Mouse (Mus musculus) embryo, embryonic 10.5 days (tissue): ENCODE data around the gene Hcrtr1.

Source experiments
- DNase-seq: peaks from one replicate; pipeline ENCODE4 v3.0.0-alpha.2; 2015; ENCODE audit warnings: low spot score

Hcrtr1 gene

DNA sequence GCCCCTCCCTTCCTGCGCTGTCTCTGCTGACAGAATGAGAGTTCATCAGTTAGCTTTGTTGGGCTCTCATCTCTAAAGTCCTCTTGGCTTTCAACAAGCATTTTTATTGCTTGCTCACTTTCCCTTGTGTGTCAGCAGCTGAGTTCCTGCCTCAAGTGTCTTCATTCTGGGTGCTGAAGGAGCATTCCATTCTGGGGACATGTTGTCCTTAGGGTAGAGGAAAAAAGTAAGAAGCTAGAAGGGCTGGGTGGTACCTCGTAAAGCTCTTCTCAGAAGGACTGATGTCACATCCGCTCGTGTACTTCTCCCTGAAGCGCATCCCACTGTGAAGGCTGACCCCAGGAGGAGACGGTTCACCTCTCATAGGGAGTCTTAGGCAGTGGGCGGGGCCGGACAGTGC, 17.6 kb downstream of the Hcrtr1 start:
- DNase-seq: no peak

DNA sequence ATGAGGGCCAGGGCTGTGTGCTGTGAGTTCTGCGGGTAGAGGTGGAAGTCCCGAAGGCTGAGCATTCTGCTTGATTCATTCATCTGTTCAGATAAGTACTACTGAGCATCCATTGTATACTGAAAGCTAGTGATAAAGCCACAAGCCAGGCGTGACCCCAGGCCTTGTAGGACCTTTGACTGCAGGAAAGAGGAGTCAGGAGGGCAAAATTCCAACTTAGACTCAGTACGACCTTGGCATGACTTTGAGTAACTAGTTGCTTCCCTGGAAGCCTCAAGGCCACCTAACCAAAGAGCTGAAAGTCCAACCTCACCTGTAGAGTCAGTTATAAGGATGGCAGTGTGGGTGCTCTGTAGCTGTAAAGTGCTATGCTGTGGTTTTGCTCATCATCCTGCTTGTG, 18.4 kb downstream of the Hcrtr1 start:
- DNase-seq: no peak

DNA sequence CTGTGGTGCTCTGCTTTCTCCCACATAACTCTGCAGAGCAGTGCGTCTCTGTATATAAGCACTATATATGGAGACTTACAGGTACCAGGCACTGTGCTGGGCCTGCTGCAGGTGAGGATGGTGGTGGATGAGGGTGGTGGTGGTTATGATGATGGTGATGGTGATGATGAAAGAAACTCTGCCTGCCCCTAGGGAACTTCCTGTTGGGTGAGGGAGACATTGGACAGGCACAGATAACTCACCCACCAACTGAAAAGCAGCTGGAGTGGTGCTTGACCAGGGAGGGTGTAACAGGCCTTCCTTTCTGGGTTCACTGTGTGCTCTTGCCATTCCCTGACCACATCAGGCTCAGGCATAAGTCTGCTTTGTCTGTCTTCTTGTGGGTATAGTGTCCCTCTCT, 26.4 kb downstream of the Hcrtr1 start:
- no peak for DNase-seq

DNA sequence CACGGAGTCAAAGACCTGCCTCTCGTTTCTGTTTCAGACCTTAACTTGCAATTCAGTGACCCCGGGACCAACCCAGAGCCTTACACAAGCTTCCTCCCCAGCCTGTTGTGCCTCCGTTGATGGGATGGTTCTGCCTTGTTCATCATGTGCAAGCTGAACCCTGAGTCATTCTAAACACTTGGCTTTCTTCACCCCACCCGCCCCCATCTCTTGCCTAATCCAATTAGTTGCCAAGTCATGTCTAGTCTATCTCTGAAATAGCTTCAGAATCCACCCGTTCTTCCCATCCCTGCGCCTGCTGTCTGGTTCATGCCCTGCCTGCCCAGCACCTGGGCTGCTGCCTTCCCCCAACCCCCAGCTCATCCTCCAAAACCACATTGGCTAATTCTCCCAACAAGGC, 26.9 kb downstream of the Hcrtr1 start:
- DNase-seq: no peak

DNA sequence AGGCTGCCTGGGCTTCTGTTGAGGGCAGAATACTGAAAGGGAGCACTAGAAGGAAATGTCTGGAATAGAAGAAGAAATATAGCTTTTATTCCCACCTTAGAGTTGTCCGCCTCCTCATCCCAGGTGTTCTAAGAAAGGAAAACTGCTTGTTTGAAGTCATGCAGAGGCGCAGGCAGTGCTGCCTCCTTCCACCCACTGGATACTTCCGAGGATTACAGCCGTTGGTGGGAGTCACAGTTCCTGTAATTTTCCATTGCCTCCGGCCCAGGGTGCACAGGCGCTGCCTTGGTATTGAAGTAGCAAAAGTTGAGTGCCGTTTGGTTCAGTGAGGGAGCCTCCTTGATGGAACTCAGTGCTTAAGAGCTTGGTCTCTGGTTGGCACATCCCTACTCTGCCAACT, 29.1 kb downstream of the Hcrtr1 start:
- no peak for DNase-seq

DNA sequence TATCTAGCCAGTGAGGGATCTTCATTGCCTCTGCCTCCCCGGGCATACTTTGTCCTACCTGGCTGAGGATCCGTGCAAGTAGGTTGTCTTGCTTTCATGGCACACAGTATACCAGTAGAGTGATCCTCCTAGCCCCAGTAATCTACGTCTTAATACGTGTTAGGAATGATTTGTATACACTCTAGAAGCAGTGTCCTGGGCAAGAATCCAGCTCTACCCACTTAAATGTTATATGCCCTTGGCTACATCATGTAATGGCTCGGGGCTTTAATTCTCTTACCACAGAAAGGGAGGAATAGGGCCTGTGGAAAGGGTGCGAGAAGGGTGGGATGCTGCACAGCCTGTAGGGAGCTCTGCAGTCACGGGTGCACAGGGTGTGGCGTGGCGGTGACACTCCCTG, 29.5 kb downstream of the Hcrtr1 start:
- no peak for DNase-seq

DNA sequence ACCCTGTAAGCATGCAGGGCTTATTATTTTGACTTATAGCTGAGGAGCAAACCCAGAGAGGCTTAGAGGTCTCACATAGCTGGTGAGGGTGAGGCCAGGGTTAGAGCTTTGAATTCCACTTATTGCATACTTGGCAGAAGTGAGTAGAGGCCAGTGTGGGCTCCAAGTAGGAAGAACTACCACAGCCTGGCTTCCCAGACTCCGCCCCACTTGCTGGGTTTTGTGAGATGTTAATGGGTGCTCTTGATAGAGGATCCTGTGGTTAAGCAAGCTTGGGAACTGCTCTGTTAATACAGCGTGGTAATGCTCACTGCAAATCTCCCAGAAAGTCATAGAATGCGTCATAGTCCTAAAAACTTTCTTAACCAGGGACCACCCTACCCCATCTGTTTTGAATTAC, 30.2 kb downstream of the Hcrtr1 start:
- no peak for DNase-seq

DNA sequence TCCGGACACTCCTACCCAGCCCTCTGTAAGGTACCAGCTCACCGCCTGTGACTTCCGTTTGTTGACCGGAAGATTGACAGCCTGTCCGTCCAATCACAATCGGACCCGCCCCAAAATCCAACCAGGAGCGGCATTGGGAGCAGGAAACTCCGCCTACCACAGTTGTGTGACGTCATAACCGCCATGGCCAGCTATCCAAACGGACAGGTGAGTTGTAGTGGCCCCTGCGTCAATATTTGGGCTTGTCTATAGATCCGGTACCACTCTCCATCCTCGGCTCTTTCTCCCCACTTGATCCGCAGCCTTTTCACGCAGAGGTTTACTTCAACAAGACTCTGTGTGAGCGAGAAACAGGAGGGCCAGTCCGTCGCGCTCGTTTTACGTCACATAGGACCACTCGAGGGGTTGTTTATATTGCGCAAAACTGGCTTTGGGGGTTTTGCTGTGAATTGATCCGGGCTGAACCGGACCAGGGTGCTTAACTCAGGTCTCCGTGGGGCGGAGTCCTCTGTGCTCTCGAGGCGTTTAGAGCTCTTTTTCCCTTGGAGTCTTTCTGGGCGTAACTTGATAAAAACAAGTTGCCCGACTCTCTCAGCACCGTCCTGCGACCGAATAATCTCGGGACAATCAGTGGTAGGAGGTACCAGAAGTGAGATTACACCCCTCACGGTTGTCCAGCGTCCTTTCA, 31.6 kb downstream of the Hcrtr1 start:
- DNase-seq: peak; percentile 100

DNA sequence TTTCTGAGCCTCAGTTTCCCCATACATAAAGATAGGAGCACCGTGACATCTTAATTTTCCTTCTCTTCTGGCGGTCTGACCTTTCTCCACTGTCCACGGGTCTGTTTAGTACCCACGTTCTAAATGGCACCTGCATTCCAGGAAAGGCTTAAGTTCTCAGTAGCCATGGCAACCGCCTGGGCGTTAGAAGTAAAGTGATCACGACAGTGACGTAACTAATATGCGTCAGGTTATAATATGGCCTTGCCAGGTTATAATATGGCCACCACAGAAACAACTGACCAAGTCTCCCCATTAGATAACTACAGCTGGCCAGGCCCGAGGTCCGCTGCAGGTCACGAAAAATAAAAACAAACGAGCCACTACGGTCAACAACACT, 32.1 kb downstream of the Hcrtr1 start:
- DNase-seq: no peak

DNA sequence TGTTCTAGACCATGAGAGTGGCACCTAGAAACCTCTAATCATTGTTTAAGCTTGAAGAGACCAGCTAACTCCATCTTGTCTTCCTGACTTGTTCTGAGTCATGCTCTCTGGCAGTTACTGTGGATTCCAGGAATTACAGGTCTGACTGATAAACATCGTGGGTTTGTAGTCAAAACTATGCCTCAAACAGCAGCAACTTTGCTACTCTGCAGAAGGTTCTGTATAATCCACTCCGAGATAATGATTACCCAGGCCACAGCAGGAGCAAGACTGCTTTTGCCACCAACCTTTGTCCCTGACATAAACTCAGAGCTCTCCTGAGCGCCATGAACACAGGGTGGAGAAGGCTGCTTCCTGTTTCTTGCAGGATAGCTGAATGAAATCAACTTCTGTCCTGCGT, 34.6 kb downstream of the Hcrtr1 start:
- DNase-seq: no peak

DNA sequence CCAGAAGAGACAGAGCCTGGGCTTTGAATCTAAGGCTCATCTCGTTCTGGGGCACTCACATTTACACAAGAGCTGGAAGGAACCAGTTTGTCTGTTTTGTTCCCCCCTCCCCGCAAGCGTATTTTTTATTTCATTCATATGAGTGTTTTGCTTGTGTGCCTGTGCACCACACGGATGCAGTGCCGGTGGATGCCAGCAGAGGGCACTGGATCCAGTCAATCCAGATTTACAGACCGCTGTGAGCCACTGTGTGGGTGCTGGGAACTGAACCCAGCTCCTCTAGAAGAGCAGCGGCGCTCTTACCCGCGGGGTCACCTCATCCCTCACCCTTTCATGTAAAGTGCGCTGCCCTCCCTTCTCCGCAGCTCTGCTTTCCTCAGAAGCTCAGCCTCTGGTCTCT, 35.5 kb downstream of the Hcrtr1 start:
- no peak for DNase-seq

DNA sequence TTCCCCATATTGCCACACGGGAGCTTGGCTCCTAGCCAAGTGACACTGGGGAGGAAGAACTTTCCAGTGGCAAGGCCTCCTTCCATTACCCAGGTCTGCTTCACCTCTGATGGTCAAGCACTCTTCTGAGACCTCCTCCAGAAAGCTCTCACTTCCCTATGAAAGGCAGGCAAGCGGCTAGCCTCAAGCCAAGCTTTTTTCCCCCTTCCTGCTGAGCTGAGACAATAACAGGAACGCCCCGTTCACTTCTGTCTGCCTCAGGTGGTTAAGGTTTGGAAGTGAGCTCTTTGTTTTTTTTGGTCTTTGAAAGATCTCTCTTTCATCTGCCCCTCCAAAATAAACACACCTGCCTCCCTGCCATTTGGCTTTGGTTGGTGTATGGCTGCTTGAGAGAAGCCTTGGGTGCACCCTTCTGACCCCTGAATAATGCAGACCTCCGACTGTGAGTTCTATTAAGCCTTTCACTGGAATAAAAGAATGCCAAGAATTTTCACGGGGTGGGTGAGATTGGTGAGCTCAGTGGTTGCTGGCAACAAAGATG, 37.0 kb downstream of the Hcrtr1 start, which contains the start of gene Pef1:
TSS of gene Pef1 (plus strand) at position 448 of the 541 bp plus-strand sequence.
- peak; percentile 29 for DNase-seq

DNA sequence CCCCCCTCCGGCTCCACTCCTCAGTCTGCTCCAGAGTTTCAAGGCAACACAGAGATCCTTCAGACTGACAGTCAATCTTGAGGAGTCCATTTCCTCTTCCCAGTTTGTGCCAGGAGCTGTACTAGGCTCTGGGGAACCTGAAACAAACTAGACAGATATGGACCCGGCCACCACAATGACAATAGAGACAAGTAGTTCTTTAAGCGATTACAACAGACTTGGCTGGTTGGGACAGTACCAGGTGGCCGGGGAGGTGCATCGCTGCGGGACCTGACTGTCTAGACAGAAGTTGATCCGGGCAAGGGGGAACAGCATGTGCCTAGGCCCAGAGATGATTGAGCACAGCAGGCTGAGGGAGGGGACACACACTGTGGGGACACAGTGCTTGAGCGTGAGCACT, 38.0 kb downstream of the Hcrtr1 start:
- DNase-seq: peak; percentile 17

DNA sequence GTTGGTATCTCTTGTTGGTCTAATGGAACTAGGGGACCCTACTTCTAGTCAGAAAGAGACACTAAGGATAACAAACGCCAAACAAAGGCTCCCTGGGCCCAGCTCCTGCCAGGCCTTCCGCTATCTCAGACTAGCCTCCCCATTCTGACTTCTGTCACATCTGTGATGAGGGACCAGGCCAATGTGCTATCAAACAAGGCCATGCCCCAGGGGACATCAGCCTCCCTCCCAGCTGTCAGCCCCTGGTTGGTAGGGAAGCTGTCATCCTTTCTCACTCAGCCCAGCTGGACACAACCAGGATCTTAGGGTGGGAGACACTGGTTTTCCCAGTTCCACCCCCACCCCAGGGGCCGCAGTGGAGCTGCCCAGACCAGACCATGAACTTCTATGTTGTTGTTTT, 44.0 kb downstream of the Hcrtr1 start:
- DNase-seq: no peak

DNA sequence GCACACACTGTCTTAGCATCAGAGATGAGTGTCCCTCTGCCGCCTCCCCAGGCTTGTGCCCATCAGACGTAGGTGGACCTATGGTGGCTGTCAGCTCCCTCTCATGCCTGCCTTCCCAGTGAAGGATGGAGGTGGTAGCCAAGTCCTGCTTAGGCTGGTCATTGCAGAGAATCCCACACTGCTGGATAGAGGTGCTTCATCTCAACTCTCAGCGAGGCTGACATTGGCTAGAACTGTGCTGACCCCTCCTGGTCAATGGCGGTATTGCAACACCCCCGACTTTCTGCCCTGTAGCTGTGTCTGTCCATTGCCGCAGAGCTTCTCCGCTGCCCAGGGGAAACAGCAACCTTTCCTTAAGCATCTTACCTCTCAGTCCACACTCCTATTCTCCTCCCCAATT, 51.9 kb downstream of the Hcrtr1 start:
- peak; percentile 95 for DNase-seq

DNA sequence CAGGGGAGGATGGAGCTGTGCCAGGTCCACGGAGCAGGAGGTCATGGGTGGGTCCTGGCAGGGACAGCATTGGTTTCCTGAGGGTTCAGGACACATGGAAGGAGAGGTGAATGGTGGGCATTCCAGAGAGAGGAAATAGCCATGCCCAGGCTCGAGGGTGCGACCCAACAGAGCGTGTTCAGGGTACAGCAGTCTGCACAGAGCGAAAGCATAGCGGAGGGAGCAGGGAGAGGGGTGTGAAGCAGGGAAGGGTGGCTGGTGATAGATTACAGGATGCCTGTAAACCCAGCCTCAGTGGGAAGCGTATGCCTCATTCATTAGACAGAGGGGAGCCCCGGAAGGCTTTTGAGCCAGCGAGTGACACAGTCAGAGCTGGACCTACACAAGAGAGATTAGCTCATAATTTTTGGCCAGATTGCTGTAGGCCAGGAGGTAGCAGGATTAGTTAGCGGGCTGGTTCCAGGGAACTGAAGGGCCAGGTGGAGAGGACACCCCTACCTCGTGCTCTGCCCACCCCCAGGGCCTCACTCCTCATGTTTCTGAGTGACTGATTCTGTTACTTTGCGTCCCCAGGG, 53.8 kb downstream of the Hcrtr1 start:
- DNase-seq: no peak

DNA sequence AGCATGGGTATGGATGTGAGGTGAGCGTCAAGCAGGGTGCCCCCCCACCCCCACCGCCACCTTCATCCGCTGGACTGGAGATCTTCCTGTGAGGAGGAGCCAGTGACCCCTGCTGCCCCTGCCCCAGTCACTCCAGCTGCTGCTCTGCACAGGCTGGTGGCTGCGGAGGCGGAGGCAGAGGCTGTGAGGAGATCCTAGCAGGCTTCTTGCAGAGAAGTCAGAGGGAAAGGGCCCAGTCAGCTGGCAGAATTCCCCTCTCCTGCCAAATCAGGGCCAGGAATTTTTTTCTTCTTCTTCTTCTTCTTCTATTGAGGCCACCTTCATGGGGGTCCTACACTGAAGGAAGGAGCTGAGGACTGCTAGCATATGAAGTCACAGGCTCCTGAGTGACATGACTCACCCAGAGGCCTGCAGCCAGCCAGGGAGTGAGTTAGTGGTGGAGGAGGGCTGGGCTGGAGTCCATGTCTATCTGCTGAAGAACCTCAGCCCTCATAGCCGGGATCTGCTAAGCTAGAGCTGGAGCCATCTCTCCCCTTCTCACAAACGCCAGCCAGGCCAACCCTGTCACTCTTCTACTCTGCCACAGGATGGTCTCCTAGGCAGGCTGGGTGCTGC, 54.7 kb downstream of the Hcrtr1 start:
- no peak for DNase-seq

DNA sequence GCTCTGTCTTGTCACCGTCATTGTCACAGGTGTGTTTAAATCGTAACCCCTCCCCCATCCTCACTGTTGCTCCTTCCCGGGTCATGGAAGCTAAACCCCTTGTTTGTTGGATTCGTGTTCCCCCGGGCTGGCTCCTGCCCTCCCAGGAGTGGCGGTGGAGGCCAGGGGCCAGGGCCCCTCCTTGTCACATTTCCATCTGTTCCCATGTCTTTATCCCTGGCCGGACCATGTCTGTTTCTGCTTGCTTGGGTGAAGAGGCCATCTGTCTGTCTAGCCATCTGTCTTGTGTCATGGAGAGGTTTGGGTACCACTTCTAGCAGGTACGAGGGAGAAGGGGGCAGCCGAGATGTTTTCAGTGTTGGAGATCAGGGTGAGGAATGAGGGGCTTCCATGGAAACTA, 56.9 kb downstream of the Hcrtr1 start:
- DNase-seq: no peak

DNA sequence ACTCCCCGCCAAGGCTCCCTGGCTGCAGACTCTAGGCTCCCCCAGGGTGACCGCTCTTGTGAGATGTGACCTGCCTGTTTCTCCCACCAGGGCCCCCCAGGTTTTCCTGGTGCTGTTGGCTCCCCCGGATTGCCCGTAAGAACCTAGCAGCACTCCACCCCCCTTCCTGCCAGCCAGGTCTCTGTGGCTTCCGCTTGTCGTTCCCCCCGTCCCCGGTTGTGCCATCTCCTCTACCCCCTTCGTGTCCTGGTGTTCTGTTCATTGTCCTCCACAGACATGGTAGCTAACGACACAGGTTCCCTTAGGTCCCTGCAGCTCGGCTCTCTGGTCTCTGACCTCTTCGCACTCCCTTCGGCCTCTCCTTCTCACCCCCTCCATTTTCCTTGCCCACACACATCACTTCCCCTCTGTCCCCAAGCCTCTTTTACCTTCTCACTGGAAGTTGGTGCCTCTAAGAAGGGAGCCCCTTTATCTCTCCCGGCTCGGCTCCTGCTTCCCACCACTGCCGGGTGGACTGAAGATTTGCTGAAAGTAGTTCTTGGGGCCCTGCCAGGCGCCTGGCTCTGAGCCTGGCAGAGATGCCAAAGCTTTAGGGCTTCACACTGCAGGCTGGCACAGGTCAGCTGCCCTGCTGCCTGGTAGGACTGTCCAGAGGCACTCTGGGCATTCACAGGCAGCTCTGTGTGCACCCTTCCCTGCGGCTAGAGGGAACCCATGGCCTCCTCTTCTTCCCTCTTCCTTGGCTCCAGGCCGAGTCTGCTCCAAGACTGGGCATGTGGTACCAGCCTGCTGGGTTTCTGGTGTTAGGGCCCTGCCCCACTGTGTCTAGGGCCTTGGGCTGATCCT, 57.6 kb downstream of the Hcrtr1 start:
- no peak for DNase-seq
